Mouse (Mus musculus): ENCODE results near the gene Gprc5b.

Gprc5b gene

DNA sequence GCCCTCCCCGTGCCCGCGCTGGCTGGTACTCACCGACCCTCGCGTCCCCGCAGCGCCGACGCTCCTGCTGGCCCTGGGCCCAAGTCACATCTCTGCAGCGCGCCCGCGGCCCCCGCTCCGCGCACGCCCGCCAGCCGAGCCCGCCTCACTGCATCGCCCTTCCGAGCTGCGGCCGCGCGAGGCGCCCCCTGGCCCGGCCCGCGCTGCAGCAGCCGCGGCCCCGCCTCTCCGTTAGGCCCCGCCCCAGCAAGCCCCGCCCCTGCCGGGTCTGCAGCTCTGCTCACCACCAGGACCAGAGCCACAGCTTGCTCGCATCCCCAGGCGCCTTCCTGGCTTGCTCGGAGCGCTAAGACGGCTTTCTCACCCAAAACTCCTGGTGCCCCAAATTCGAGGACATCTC is at the start of gene Gprc5b:
TSS of gene Gprc5b (minus strand) at position 205 of the 400 bp plus-strand sequence.
- peak; percentile 35 to 75 for DNase-seq (ENCODE audit: low spot score in 2 of 2)

DNA sequence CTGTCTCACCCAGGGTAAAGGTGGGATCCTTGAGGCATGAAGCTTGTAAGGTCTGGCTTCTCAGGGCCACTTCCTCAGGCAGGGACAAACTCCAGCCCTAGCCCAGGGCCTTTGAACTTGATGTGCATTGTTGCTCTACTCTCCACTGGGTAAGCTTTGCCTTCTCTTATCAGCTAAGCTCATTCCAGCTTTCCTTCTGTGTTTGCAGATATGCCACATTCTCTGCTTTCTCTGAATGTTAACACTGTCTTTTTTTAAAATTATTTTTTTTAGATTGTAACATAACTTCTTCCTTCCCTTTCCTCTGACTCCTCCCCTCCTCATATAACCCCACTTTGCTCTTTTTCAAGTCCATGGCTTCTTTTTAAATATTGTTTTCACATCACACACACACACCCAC is 46.5 kb upstream of the Gprc5b start:
- DNase-seq (ENCODE audit: low spot score in 2 of 2): no peak

DNA sequence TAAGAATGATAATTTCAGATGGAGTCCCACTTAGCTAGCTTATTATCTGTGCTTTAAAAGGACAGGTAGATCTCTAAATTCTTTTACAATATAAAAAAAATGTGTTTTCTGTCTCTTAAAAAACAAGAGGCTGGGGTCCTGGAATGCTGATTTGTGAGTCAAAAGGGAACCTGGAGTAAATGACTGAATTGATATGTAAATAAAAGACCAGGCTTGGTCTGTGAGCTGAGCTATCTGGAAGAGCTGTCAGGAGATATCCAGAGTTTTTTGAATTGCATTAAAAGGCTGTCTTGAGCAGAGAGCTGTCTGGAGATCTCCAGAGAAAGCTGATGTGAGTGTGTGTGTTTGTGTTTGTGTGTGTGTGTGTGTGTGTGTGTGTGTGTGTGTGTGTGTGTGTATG is 42.6 kb upstream of the Gprc5b start:
- DNase-seq (ENCODE audit: low spot score in 2 of 2): no peak

DNA sequence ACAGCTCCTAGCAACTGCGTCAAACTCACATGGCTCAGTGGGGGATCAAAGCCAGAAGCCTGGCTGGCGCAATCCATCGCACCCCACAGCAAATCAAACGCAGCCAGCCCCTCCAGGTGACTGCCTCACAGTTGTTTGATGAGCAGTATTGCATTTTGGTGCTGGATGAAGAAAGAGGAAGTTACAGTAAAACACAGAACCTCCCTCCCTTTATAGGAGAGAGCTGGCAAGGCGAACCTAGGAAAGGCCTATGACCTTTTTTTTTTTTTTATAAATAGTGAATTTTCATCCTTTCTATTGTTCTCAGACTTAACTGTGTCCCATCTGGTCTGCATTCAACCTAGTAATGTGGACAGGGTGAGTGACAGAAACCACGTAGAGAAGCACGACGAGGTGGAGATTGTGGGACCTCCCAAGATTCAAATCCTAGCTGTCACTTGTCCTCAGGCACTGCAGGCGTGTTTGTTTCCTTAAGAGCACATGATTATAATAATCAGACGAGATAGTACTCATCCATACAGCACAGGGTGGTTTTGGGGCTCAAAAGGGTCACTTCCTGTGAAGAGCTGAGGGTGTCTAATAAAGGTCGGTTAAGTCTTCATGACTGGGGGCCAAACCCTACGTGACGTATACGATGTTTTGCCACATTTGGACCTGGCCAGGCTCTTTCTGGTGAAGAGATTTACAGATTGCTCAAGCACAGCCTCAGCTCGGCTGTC is 39.4 kb upstream of the Gprc5b start:
- no peak for DNase-seq (ENCODE audit: low spot score in 2 of 2)

DNA sequence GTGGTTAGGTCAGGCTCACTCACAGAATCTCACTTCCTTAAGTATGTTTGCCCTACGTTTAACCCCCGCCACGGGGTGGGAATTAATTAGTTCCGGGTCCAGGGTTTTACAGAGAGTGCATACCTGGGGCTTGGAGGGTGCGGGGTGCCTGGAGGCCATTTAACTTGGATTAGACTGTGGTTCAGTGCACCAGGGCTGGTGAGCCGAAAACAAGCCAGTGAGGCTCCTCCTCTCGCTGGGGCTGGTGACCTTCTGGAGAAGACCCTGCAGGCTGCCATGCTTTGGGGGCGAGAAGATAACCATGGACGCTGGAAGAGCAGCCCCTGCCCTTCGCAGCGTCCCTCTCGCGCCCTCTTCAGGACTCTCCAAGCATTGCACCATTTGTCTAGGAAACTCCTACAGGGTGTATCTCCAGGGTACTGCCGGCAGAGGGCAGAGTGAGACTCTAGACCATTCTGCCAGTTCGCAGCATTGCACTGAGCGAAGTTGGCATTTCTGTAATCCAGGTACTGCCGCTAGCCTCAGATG is 28.4 kb upstream of the Gprc5b start:
- DNase-seq (ENCODE audit: low spot score in 2 of 2): peak in 1 of 2 experiments; percentile 44

DNA sequence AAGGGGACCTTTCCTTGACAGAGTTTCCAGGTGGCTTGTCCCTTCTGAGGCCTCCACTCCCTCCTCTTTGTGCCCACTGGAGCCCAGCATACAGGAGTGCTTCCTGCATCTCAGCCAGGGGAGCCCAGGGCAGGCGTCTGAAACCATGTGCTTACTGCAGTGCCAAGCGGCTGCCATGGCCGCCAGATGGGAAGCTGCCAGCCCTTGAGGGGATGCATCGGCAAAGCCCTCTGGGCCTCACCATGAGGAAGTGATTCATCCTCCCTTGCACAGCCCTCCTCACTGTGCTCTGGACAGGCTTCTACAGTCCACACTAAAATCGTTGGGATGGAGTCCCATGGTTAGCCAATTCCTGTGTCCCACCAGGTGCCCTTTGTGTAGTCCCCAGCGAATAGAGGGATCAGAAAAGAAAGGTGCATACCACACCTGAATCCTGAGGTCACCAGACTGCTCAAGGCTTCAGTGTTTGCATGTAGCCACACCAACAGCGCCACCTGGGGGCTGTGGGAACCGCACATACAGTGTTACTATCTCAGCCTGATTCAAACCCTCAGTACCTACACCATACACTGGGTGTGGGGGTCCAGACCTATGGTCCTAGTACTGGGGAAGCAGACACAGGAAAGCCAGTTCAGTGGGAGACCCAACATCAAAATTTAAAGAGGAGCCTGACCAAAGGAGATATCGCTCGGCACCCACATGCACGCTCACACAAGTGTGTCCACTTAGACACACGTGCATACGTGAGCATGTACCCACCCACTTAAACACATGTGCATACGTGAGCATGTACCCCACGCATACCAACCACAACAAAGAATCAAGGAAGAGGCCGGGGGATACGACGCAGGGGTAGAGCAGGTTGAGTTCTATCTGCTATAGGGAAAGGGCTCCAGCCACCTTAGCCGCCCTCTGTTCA is 27.5 kb upstream of the Gprc5b start:
- no peak for DNase-seq (ENCODE audit: low spot score in 2 of 2)

DNA sequence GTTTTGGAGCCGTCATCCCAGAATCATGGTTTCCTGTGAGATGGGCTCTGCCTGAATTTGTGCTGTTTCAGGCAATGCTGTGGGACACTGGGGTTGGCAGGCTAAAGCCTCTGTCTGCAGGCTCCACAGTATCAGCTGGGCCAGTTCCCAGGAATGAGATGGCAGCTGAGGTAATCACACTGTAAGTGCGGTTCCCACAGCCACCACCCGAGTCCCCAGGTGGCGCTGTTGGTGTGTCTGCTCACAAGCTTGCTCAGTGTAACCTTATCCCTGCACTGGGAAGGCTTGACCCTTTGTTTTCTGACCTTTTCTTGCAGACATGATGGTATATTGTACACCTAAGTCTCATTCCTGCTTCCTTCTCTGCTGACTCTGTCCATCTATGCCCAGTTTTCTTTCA is 24.5 kb upstream of the Gprc5b start:
- DNase-seq (ENCODE audit: low spot score in 2 of 2): no peak

DNA sequence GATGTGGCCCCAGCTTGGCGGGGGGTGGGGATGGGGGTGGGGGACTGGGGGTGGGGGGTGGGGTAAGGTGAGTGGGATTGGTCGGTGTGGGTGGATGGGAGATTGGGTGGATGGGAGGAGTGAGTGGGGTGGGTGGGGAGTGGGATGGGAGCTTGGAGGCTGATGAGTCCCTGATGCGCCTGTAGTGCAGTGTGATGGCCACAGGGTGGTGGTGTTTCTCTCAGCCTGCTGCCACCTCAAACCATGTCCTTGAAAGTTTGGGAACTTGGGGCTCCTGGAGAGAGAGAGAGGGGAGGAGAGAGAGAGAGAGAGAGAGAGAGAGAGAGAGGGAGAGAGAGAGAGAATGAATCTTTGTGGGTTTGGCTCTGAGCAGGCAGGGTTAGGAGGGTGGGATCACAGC is 20.7 kb upstream of the Gprc5b start:
- no peak for DNase-seq (ENCODE audit: low spot score in 2 of 2)

DNA sequence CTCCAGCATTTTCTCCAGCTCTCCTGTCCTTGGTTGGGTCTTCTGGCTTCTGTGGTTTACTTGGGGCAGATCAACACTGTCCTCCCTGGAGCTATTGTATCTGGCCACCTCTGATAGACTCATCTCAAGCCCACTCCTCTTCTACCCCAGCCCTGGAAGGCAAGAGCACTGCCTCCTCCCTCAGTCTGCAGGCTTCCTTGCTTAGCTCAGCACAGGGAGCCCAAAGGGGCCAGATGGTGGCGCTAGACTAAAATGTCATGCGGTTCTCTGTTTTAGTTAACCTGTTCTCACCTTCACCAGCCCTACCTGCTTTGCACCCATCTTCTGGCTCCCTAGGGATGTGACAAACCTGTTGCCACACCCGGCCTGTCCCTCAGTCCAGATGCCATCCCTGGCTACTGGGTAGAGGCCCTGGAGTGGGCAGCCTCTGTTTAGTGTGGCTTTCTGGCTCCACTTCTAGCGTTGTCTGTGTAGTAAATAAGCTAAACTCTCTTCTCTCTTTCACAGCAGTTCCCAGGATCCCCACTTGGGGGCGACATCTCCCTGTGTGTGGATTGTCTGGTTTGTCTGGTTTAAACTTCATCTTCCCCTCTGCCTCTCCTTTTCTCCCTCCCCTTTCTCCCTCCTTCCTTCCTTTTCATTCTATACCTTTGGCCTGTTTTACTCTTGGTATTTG is 16.0 kb upstream of the Gprc5b start:
- DNase-seq (ENCODE audit: low spot score in 2 of 2): peak in 1 of 2 experiments; percentile 36

DNA sequence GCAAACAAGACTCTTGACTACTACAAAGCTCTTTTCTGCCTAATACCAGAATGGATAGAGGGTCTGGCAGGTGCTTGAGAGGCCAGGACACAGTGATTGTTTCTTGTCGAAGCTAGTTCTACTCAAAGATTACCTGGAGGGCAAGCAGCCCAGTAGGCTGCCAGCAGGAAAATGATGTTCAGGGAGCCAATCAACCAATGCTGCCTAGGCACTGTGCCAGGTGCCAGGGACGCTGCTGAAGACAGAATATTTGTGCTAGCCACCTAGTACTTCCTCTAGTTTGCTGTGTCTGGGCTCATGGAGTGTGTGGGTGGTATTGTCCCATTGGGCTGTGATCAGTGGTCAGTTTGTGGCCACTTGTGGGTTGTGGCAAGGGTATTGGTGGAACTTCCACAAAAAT is 7.5 kb upstream of the Gprc5b start:
- DNase-seq (ENCODE audit: low spot score in 2 of 2): no peak

DNA sequence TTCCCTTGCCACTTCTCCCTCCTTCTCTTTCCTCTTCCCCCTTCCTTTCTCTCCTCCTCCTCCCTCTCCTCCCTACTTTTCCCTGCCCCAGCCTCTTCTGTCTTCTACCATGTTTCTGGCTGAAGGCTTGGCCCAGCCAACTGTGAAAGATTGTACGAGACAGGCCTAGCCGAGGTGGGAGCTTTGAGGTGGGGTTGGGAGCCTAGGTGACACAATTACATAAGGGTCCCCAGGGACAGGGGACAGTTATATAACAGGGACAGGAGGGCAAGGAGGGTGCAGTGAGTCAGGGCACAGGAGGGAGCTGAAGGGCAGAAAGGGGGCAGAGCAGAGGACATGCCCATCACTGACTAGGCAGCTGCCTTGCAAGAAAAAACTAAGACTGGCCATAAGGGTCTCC is 7.0 kb upstream of the Gprc5b start:
- no peak for DNase-seq (ENCODE audit: low spot score in 2 of 2)

DNA sequence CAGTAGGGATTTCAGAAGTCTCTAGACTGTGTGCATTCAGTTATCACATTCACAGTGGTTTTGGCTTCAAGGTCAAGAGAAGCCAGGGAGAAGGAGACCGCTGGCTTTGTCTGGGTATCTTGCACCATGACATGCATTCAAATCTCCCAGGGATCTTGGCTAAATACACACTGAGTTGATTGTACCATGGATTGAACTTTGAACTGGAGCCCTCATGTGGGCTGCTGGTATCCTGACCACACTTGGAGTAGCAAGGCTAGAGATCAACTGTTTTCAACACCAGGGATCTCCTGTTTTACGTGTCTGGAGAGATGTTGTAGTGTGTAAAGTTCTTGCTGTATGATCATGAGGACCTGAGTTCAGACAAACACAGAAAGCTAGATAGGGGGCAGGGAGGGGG is 4.8 kb upstream of the Gprc5b start:
- no peak for DNase-seq (ENCODE audit: low spot score in 2 of 2)

DNA sequence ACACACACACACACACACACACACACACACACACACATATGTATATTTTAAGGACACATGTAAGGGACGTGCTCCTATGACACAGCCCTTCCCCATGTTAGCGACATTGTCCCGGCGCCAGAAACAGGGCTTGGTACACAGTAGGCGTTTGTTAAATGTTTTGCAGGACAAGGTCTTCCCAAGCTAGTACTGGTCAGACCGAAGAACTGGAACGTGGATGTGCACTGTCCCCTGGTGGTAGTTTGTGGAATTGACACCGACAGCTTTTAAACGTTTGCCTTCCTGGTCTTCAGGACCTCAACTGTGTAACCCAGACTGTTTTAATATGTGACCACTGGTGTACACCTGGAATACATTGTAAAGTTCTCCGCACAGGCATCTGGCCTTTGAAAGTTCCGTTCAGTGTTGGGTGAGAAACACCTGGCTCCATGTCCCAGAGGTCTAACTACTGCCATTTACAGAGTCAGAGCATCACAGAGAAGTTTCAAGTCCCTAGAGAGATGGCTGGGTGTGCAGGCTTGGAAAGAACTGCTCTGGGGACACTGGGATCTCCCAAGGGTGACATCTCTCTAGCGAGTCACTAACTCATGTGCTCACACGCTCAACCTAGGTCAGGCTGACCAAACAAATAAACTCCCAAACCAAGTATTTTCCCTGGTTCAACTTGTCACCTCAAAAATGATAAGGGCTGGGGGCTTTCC is 1.3 kb upstream of the Gprc5b start:
- DNase-seq (ENCODE audit: low spot score in 2 of 2): peak; percentile 54 to 66

DNA sequence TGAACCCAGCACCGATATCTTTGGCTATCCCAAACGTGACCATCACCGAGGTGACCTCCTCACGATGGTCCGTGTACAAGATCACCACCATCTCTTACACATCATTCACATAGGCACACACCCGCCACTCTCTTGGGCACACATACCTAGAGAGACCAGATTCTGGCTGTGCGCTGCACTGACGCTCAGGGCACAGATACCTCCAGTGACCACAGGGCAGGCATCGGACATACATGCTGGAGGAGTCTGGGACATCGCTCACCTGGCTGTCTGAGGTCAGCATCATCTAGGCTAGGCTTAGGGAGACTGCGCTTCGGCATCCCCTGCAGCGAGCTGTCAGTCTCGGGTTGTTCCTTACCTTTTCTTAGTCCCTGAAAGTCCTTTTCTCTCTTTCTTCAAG is 660 bp upstream of the Gprc5b start:
- no peak for DNase-seq (ENCODE audit: low spot score in 2 of 2)

DNA sequence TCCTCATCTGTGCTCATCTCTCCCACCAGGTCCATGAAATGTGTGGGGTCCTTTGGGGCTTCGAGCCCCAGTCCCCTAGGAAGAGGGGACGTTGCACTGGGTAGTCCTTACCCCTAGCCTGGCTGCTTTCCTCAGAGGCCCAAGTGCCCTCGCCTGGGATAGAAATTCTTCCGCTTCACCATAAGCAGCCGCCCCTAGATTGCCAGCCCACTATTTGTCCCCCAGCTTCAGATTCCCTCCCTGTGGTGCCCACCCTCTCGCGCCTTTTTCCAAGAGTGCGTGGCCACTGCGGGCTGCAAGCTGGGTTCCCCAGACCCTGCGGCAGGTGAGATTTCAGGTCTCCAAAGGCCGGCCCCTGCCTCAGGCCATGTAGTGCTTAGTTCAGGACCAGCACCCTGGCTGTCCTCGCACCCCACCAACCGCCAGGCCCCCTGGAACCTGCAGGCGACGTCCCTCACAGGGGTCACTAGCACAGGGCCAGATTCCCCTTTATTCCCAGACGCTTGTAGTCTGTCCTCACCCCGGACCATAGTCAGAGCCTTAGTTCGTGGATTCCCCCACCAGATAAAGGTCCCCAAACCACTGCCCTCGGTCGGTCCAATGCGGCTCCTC is 674 bp downstream of the Gprc5b start:
- no peak for DNase-seq (ENCODE audit: low spot score in 2 of 2)

DNA sequence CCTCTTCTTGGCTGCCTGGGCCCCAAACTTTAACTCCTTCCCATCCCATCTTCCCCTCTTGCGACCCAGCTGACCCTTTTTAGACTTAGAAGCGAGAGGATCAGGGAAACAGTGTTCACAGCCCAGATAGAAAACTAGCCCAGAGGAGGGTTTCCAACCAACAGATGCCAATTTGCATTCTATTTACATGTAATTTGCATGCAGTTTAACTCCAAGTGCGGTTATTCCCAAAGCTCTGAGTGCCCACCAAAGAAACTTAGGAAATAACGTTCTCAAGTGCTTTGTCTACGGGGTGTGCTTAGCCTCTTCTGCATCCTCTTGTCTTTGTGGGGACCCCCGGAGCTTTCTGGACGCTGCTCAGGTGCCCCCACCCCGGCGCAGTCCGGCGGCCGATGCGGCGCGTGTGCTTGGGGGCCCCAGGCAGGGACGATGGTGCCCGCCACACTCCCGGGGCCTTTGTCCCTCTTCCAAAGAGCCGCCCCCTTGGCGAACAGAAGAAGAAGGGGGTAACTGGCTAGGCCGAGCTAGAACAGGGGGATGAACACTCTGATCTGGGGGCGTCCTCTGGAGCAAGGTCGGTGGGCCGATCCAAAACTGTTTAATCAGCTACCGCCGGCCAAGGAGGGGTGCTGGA is 1.3 kb downstream of the Gprc5b start:
- DNase-seq (ENCODE audit: low spot score in 2 of 2): no peak

DNA sequence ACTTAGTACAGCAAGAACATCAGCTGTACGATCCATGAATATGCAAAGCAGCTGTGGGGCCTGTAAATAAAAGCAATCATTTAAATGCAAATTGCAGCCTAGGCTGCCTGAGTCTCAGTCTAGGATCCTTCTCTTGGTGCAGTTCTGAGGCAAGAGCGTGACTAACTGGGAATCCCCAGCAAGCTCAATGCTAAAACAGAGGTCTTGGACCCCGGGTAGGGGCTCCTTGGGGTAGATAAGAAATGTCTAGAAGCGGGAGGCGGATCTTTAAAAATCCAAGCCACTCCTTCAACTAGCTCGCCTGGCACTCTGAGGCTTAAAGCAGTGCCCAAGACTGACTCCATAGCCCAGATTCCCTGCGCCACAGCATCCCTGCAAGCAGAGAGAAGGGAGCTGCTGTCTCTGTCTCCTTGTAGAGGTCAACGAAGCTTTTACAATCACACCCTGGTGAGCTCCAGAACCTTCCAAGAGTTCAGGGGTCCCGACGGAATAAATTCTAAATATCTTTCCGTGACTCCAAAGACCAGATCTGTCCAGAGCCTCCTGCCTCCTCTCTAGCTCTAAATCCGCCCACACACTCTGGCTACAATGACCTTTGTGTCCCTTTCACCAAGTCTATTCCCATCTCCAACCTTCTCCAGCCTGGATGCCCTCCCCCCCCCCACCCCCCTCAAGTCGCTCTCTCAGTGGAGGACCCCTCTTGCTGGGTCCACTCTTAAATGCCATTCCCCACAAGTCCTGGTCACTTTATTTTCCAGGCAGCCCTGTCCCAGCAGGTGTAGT is 2.2 kb downstream of the Gprc5b start:
- no peak for DNase-seq (ENCODE audit: low spot score in 2 of 2)

DNA sequence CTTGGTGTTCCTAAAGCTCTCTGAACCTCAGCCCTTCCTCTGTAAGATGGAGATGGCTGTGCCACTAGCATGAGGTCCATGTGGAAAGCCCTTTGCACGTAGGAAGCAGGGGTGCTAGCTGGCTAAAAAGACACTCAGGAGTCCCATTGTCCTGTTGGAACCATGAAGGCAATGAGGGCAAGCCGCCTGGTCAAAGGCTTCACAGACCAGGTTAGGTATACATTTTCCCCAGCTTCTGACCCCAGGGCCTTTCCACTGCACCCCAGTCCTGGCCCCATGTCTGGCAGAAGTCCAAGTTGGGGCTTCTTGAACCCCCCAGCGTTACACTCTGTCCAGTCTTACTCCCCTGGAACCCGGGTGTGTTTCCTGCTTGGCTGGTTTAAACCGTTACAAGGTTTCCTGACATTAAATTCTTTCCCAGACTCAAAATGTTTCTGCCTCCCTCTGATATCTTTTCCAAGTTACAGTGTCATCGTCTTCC is 2.9 kb downstream of the Gprc5b start:
- no peak for DNase-seq (ENCODE audit: low spot score in 2 of 2)

DNA sequence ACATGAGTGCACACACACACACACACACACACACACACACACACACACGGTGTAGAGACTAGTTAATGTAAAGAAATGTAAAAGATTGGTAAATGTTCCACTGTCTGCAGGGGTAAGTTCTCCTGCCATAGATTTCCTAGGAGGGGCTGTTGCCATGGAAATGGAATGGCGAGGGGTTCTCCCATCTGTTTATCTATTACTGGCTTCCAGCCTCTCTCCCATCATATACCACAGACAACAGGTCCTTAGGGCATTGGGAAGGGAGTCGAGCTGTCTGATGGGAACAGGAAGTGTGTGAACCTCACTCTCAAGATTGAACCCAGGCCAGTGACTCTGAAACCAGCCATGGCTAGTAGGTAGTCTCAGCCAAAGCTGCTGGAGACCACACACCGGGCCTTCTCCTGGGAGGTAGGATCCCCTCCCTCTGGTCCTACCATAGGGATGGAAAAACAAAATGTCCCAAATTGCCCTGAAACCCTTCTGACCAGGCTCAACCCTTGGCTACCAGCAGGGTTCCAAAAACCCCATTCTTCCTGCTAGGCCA is 3.6 kb downstream of the Gprc5b start:
- DNase-seq (ENCODE audit: low spot score in 2 of 2): no peak

Data from natural killer cell, adult 2 months (primary cell).